Mouse (Mus musculus) adrenal gland (tissue): ENCODE measurements around the gene Kif18a.

Experiments
- intact Hi-C: fragments of 180-260 bp; cut with DNase I; formaldehyde crosslinking; loops from one replicate; pipeline ENCODE4 v1.15.1; 2025

Gene Kif18a

DNA sequence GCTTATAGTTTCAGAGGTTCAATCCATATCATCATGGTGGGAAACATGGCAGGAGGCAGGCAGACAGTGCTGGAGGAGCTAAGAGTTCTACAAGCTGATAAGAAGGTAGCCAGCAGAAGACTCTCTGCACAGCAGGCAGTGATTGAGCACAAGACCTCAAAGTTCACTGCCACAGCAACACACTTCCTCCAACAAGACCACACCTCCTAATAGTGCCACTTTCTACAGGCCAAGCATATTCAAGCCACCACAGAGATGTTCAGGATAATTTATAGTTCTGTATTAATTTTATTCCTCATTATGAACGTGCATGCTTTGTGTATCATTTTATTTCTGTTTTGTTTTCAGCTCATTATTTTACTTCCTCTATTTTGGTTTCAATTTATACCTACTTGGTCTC, 85.4 kb downstream of the Kif18a start:
- intact Hi-C loops = no loop called here

DNA sequence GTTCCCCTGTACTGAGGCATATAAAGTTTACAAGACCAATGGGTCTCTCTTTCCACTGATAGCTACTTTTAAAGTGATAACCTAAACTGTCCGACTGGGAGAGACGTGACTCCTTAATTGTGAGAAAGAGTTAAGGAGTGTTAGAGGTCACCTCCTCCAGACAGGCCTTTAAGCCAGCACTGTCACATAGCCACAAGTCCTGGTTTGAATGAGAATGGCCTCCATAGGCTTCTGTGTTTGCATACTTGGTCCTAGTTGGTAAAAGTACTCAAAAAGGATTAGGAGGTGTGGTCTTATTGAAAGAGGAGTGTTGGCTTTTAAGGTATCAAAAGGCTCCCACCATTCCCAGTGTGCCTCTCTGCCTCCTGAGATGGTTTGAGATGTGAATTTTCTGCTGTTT, 94.3 kb downstream of the Kif18a start:
- intact Hi-C loops = no loop called here

- intact Hi-C loops = no loop called here
These were observed 103.5 kb downstream of the Kif18a start for GRCm38 (mm10) chr2:109384019-109384418.

DNA sequence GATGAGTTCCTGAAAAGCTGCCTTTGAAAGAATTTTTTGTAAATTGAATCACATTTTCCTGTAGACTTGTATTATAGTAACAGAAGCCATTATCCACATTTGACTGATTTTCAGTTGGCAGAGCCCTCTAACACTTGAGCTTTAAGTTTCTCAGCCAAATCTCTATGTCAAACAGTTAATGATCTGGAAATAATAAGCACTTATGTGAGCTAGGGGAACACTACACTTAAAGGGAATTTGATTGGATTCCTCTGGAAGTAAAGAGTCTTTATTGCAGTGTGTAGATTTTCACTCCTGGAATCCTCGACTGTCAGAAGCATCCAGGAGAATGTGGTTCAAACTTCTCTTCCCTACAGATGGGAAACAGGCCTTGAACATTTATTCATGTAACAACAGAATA, 105.7 kb downstream of the Kif18a start:
- intact Hi-C loops = no loop called here

GRCm38 (mm10) chr2:109388733-109389132, 108.2 kb downstream of the Kif18a start:
- intact Hi-C loops = no loop called here

DNA sequence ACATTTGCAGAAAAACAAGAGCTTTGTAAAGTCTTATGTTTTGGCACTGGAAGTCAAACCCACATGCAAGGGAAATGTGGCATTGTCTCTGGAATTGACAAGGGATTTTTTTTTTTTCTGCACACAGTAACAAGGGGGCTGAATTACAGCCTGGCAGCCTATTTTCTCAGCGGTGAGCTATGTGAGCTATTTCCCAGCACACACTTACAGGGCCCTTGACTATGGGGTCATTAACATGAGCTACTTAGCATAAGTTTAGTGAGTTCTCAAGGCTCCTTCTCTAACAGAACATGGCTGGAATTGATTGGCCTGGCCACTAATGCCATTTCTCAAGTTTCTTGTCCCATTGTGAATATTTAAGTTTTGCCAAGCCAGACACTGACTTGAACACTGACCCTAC, 109.4 kb downstream of the Kif18a start:
- intact Hi-C loops = no loop called here
